In the genomic region with DNA sequence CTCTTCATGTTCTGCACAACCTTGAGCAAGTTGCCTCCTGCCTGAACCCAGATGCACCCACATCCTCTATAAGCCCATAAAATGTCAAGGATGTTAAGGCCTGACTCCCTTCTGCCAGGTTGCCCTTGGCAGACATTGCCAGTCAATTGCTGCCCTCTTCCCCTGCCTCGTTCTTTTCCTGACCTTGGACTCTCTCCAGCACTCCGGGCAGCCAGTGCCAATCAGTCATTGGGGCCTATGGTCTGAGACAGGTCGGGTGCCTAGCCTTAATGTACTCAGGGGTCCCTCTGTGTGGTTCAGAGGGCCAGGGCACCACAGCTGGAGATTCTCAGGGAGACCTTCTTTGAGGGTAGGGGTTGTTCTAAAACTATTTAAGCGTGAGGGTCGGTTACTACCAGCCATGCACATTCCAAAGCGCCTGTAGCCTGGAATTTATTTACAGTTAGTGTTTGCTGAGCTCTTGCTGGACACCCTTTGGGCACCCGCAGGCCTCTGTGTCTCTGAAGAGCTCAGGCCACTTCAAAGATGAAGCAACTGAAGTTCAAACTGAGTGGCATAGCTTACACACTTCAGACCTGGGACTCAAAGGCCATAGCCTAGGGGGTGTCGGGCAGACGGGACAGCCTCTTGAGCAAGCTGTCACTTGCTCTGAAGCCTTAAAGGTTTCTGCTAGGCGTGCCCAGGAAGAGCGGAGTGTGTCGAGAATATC, we compare ENCODE assay signal across 10 mouse cellular contexts. TPM values are rescaled to one million over a fixed set of nuclear protein-coding genes. Genes with fewer than 3 reads are reported as not detected.
A peak's percentile ranks its signal among the peaks of the same experiment; 100 is the strongest.
DNase-seq lines count a peak whose midpoint lies in the region; ATAC-seq and TF ChIP-seq lines count a peak whose summit lies in the region.
"Had no signal": no experiment of that assay in that cellular context is flagged by ENCODE, and none has a peak within 500 bp of the region (broad histone marks: within the 10 kb centered on the region; RNA-seq: fewer than 3 reads in every experiment).

No protein-coding gene starts in this region.

- H3K27ac ChIP-seq in kidney, embryonic 14.5 days (ENCODE audit: low read depth, low read length), result no peak overlapping the region
- H3K27ac ChIP-seq in forebrain, embryonic 14.5 days (ENCODE audit: low read depth, low read length), result no peak overlapping the region
- peak overlapping the region; percentile 66 for H3K27ac ChIP-seq in lung, postnatal 0 days (ENCODE audit: low read length)

- no peaks in the 10 kb centered on the region for H3K9me3 ChIP-seq in kidney, embryonic 14.5 days (ENCODE audit: control insufficient read depth, low read length)
- no peaks in the 10 kb centered on the region for H3K9me3 ChIP-seq in forebrain, embryonic 14.5 days (replicated peaks; ENCODE audit: control insufficient read depth, low read length)
- no peaks in the 10 kb centered on the region for H3K9me3 ChIP-seq in lung, postnatal 0 days (ENCODE audit: low read length)

- peaks cover 58% of the 10 kb centered on the region for H3K4me1 ChIP-seq in kidney, embryonic 14.5 days (ENCODE audit: control insufficient read depth, insufficient read depth, low read length)
- H3K4me1 ChIP-seq in forebrain, embryonic 14.5 days (ENCODE audit: control insufficient read depth, insufficient read depth, low read length), result peaks cover 66% of the 10 kb centered on the region
- peaks cover 27% of the 10 kb centered on the region; the same call in 1 of the 2 replicates for H3K4me1 ChIP-seq in lung, postnatal 0 days (ENCODE audit: insufficient read depth, low read depth, low read length)

- peak; percentile 62 for DNase-seq in kidney, adult 11 months
- DNase-seq in adrenal gland, adult 2 months, result peak; percentile 93
- DNase-seq in forebrain, embryonic 14.5 days (ENCODE audit: low spot score), result no peak
- peak; percentile 87 for DNase-seq in lung, postnatal 0 days (ENCODE audit: low spot score)
- DNase-seq in cerebellum, adult 11 months, result no peak
- DNase-seq in cerebellum, adult 9-10 months, result no peak

- TF ChIP-seq EP300 in lung, postnatal 0 days (IDR thresholded peaks at IDR 0.05), result peak; percentile 55; the same call in 1 of the 2 replicates

- H3K36me3 ChIP-seq in kidney, embryonic 14.5 days (ENCODE audit: control insufficient read depth, insufficient read depth, low read length), result no peaks in the 10 kb centered on the region
- no peaks in the 10 kb centered on the region for H3K36me3 ChIP-seq in forebrain, embryonic 14.5 days (ENCODE audit: control insufficient read depth, insufficient read depth, low read length)
- H3K36me3 ChIP-seq in lung, postnatal 0 days (ENCODE audit: insufficient read depth, low read length), result no peaks in the 10 kb centered on the region

- no peak for TF ChIP-seq CTCF in lung, postnatal 0 days (IDR thresholded peaks at IDR 0.05)

- ATAC-seq in kidney, embryonic 14.5 days (ENCODE audit: low FRiP score, low TSS enrichment), result no peak
- no peak for ATAC-seq in forebrain, embryonic 14.5 days
- ATAC-seq in lung, postnatal 0 days, result peak; percentile 81
- no peak for ATAC-seq in erythroid progenitor cell, adult 5-6 weeks (replicated peaks; ENCODE audit: low FRiP score, poor library complexity, severe bottlenecking)
- ATAC-seq: CD4-positive, CD25-positive, alpha-beta regulatory T cell, adult 4 months; inflammation-experienced regulatory T-cells, adult 6 months had no signal

- 46% methylated on average over 12 of the region's 12 CpGs for WGBS in kidney, embryonic 14.5 days
- 59% methylated on average over 12 of the region's 12 CpGs for WGBS in forebrain, embryonic 14.5 days
- WGBS in lung, postnatal 0 days, result 34% methylated on average over 12 of the region's 12 CpGs

- H3K27me3 ChIP-seq in kidney, embryonic 14.5 days (ENCODE audit: control insufficient read depth, insufficient read depth, low read length), result no peaks in the 10 kb centered on the region; the same call in 1 of the 2 replicates
- peaks cover 13% of the 10 kb centered on the region for H3K27me3 ChIP-seq in forebrain, embryonic 14.5 days (replicated peaks; ENCODE audit: control insufficient read depth, insufficient read depth, low read length)
- H3K27me3 ChIP-seq in lung, postnatal 0 days (replicated peaks; ENCODE audit: insufficient read depth, low read length), result peaks cover under 1% of the 10 kb centered on the region; the same call in 1 of the 2 replicates

- H3K9ac ChIP-seq in kidney, embryonic 14.5 days (ENCODE audit: low read depth, low read length), result no peak overlapping the region
- no peak overlapping the region for H3K9ac ChIP-seq in forebrain, embryonic 14.5 days (ENCODE audit: low read length)
- H3K9ac ChIP-seq in lung, postnatal 0 days (replicated peaks; ENCODE audit: low read depth), result no peak overlapping the region

- no peak overlapping the region for H3K4me3 ChIP-seq in kidney, embryonic 14.5 days (ENCODE audit: low read length)
- H3K4me3 ChIP-seq in forebrain, embryonic 14.5 days (ENCODE audit: low read depth, low read length), result no peak overlapping the region
- no peak overlapping the region for H3K4me3 ChIP-seq in lung, postnatal 0 days (ENCODE audit: low read depth, low read length)

- no peak overlapping the region for H3K4me2 ChIP-seq in kidney, embryonic 14.5 days (replicated peaks; ENCODE audit: low read depth, low read length)
- peak overlapping the region; percentile 26; the same call in 1 of the 2 replicates for H3K4me2 ChIP-seq in forebrain, embryonic 14.5 days (ENCODE audit: low read length)
- H3K4me2 ChIP-seq in lung, postnatal 0 days (replicated peaks; ENCODE audit: low read depth, low read length), result no peak overlapping the region

RNA-seq across cellular contexts. Expression of a gene that starts 6.3 kb away (rescaled TPM):
- polyA plus RNA-seq in kidney, embryonic 14.5 days (2014; fragmentation: Nextera tagmentation; extraction: Ambion mirVana), result 5.6 and 5.8 TPM in 2 replicates
- total RNA-seq in adrenal gland, adult 2 months (2021), result 10 to 100 TPM; 32.9 to 84.3 TPM
- 68.3 and 72.0 TPM in 2 replicates for polyA plus RNA-seq in adrenal gland, adult 2 months (2012; rRNA removed)
- polyA plus RNA-seq in forebrain, embryonic 14.5 days (2014; fragmentation: Nextera tagmentation; extraction: Ambion mirVana), result 4.5 and 5.0 TPM in 2 replicates
- 1.9 and 2.3 TPM in 2 replicates for polyA plus RNA-seq in lung, postnatal 0 days (2015; fragmentation: Nextera tagmentation; extraction: Ambion mirVana)
- total RNA-seq in erythroid progenitor cell, adult 5-6 weeks (2015; ENCODE audit: low replicate concordance), result 2.9 TPM in 1 of 2 replicates, not detected in the other
- 0.39 TPM in 1 of 2 replicates, not detected in the other for total RNA-seq in erythroid progenitor cell, adult 5-6 weeks (2017; ENCODE audit: low replicate concordance)
- polyA plus RNA-seq: CD4-positive, CD25-positive, alpha-beta regulatory T cell, adult 4 months; inflammation-experienced regulatory T-cells, adult 6 months had no signal

Comparison
In these comparisons a context has a peak if more than half of its experiments do, and no peak if none do; other contexts are left out.
1. DNase-seq: peak in kidney, adult 11 months (single experiment), adrenal gland, adult 2 months (single experiment) and lung, postnatal 0 days (single experiment); none in forebrain, embryonic 14.5 days (single experiment), cerebellum, adult 11 months (single experiment) and cerebellum, adult 9-10 months (single experiment).
2. RNA of a gene that starts 6.3 kb away (polyA plus RNA-seq): 68.3 to 72.0 TPM in adrenal gland, adult 2 months; 5.6 to 5.8 TPM in kidney, embryonic 14.5 days, 4.5 to 5.0 TPM in forebrain, embryonic 14.5 days and 1.9 to 2.3 TPM in lung, postnatal 0 days; every median in the first group is over 10 times any median in the second.